Mouse (Mus musculus): ENCODE data around the gene Eif2ak4.

- no peak for TF ChIP-seq CTCF (IDR thresholded peaks at IDR 0.05; ENCODE audit: extremely low read depth, insufficient read depth, insufficient read length, insufficient replicate concordance)
- TF ChIP-seq POLR2A (IDR thresholded peaks at IDR 0.05; ENCODE audit: low read depth, low read length): no peak
Observed at GRCm38 (mm10) chr2:118495024-118495423, 106.6 kb downstream of the Eif2ak4 start.
